Mouse (Mus musculus): ENCODE measurements around the gene Myoz2. TPM values are rescaled to one million over a fixed set of nuclear protein-coding genes. Genes with fewer than 3 reads are reported as not detected.

Myoz2 gene
- polyA plus RNA-seq, 1 experiment from 2014 or later, result 0.09 TPM

DNA sequence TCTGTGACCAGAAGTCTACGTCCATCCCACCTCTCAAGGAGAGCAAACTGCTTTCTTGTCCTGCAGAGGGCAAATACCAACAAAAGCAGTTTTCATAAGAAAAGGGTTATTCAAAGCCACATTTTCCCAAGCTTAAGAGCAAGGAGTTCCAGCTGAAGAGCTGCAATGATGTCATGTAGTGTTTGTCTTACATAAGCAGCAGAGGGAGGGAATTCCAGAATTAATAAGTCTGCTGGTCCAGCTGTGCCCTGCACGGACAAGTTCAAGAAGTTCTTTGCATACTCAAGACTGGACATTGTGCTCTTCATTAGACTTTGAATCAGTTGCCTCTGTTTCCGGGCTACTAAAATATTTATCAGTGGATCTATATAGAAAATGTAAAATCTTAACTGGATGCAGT lies 33.8 kb downstream of the Myoz2 start:
- Histone ChIP-seq H3K9ac (ENCODE audit: low read depth, low read length) (no peak overlapping the region), H3K27ac (ENCODE audit: low read depth, low read length) (no peak overlapping the region), H3K4me3 (ENCODE audit: low read depth, low read length) (no peak overlapping the region), H3K36me3 (ENCODE audit: control insufficient read depth, insufficient read depth) (no peaks in the 10 kb centered on the region), H3K4me2 (replicated peaks; ENCODE audit: low read depth) (no peak overlapping the region), H3K9me3 (ENCODE audit: control insufficient read depth) (no peaks in the 10 kb centered on the region), H3K27me3 (replicated peaks; ENCODE audit: control insufficient read depth, insufficient read depth, low read length) (no peaks in the 10 kb centered on the region), H3K4me1 (replicated peaks; ENCODE audit: control insufficient read depth, insufficient read depth, low read length) (no peaks in the 10 kb centered on the region)
- 64% methylated on average over 3 of the region's 3 CpGs for WGBS
- no peak for ATAC-seq
- TF ChIP-seq CTCF (IDR thresholded peaks at IDR 0.05; ENCODE audit: low read depth), result no peak

DNA sequence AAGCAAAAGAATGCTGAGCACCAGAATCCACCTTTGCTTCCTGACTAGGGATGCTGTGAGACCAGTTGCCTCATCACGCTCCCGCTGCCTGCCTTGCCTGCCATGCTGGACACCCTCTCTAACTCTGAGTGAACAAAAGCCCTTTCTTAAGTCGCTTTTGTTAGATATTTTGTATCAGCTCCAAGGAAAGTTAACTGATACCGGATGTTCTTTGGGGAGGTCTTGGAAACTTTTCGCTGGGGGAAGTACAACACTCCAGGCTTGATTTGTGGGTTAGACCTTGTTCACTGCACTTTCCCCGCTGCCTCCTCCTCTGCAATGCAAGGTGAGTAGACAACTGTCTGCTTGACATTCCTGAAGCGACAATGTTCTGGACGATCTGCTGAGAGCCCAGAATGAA lies 36.3 kb downstream of the Myoz2 start:
- Histone ChIP-seq H3K36me3 (ENCODE audit: control insufficient read depth, insufficient read depth) (no peaks in the 10 kb centered on the region), H3K9ac (ENCODE audit: low read depth, low read length) (no peak overlapping the region), H3K4me2 (replicated peaks; ENCODE audit: low read depth) (no peak overlapping the region), H3K4me3 (ENCODE audit: low read depth, low read length) (no peak overlapping the region), H3K4me1 (replicated peaks; ENCODE audit: control insufficient read depth, insufficient read depth, low read length) (no peaks in the 10 kb centered on the region), H3K27me3 (replicated peaks; ENCODE audit: control insufficient read depth, insufficient read depth, low read length) (no peaks in the 10 kb centered on the region), H3K27ac (ENCODE audit: low read depth, low read length) (no peak overlapping the region), H3K9me3 (ENCODE audit: control insufficient read depth) (0 out of 2 replicates have a peak, but pooled peaks cover 3% of the 10 kb centered on the region)
- ATAC-seq, result no peak
- TF ChIP-seq CTCF (IDR thresholded peaks at IDR 0.05; ENCODE audit: low read depth), result no peak
- WGBS, result 83% methylated on average over 8 of the region's 8 CpGs

DNA sequence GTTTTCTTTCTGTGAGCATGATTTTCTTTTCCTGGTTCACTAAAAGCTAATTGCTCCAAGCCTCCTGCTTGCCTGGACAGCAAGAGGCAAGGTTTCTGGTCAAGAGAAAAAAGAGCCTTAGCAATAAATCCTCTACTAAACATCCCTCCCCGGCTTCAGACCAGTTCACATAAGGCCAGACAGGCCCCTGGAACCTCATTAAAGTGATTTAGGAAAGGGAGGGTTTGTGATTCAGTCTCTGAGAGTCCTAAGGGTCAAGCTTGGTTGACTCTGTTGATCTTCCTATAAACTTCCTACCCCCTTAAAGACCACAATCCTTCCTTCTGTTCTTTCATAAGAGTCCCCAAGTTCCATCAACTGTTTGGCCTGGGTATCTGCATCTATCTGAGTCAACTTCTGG lies 37.8 kb downstream of the Myoz2 start:
- TF ChIP-seq CTCF (IDR thresholded peaks at IDR 0.05; ENCODE audit: low read depth), result no peak
- no peak for ATAC-seq
- Histone ChIP-seq H3K4me2 (replicated peaks; ENCODE audit: low read depth) (no peak overlapping the region), H3K27ac (ENCODE audit: low read depth, low read length) (no peak overlapping the region), H3K4me3 (ENCODE audit: low read depth, low read length) (no peak overlapping the region), H3K4me1 (replicated peaks; ENCODE audit: control insufficient read depth, insufficient read depth, low read length) (no peaks in the 10 kb centered on the region), H3K27me3 (replicated peaks; ENCODE audit: control insufficient read depth, insufficient read depth, low read length) (no peaks in the 10 kb centered on the region), H3K9ac (ENCODE audit: low read depth, low read length) (no peak overlapping the region), H3K9me3 (ENCODE audit: control insufficient read depth) (0 out of 2 replicates have a peak, but pooled peaks cover 3% of the 10 kb centered on the region), H3K36me3 (ENCODE audit: control insufficient read depth, insufficient read depth) (no peaks in the 10 kb centered on the region)
- 68% methylated on average over 1 of the region's 1 CpGs for WGBS

DNA sequence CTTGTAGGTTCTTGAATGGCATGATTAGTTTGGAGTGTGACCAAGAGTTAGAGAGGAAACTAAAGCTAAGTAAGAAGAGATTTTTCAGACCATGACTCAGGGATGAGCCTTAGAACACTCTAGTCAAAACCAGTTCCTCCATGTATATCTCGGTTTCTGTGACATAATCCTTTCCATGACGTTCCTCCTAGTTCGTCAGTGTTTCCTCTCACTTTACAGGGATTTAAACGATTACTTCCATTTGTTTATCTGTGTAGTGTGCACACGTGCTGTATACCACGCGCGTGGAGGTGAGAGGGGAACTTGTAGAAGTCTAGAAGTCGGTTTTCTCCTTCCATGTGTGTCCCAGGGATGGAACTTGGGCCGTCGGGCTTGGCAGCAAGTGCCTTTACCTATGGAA lies 47.9 kb downstream of the Myoz2 start:
- H3K9ac ChIP-seq (ENCODE audit: low read depth, low read length), result no peak overlapping the region
- ATAC-seq, result no peak
- peaks cover 11% of the 10 kb centered on the region; the same call in 1 of the 2 replicates for H3K4me1 ChIP-seq (replicated peaks; ENCODE audit: control insufficient read depth, insufficient read depth, low read length)
- no peak for TF ChIP-seq CTCF (IDR thresholded peaks at IDR 0.05; ENCODE audit: low read depth)
- no peaks in the 10 kb centered on the region for H3K36me3 ChIP-seq (ENCODE audit: control insufficient read depth, insufficient read depth)
- H3K27me3 ChIP-seq (replicated peaks; ENCODE audit: control insufficient read depth, insufficient read depth, low read length), result no peaks in the 10 kb centered on the region
- 79% methylated on average over 11 of the region's 11 CpGs for WGBS
- no peak overlapping the region for H3K4me2 ChIP-seq (replicated peaks; ENCODE audit: low read depth)
- no peak overlapping the region for H3K27ac ChIP-seq (ENCODE audit: low read depth, low read length)
- no peak overlapping the region for H3K4me3 ChIP-seq (ENCODE audit: low read depth, low read length)
- no peaks in the 10 kb centered on the region for H3K9me3 ChIP-seq (ENCODE audit: control insufficient read depth)

DNA sequence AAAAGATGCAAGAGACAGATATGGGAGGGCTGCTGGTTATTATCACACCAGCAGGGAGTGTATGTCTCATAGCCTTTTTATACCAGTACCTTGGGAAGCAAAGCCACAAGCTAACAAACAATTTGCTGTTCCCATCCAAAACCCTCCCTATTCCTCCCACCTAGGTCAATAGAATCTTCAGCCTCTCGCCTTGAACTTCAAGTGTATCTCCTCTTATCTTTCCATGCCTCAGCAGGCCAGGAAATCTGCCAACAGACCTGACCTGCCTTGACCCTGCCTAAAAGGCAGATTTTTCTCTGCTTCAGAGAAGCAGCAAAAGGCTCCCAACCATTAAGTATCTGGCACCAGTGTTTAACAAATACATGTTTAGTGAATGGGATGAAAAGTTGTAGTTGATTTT lies 48.4 kb downstream of the Myoz2 start:
- 22% methylated on average over 1 of the region's 1 CpGs for WGBS
- 0 out of 2 replicates have a peak, but pooled peaks have one; percentile 13 for TF ChIP-seq CTCF (IDR thresholded peaks at IDR 0.05; ENCODE audit: low read depth)
- Histone ChIP-seq H3K4me1 (replicated peaks; ENCODE audit: control insufficient read depth, insufficient read depth, low read length) (peaks cover 11% of the 10 kb centered on the region; the same call in 1 of the 2 replicates), H3K9me3 (ENCODE audit: control insufficient read depth) (no peaks in the 10 kb centered on the region), H3K27me3 (replicated peaks; ENCODE audit: control insufficient read depth, insufficient read depth, low read length) (no peaks in the 10 kb centered on the region), H3K4me2 (replicated peaks; ENCODE audit: low read depth) (no peak overlapping the region; the same call in 1 of the 2 replicates), H3K9ac (ENCODE audit: low read depth, low read length) (no peak overlapping the region), H3K4me3 (ENCODE audit: low read depth, low read length) (no peak overlapping the region), H3K27ac (ENCODE audit: low read depth, low read length) (no peak overlapping the region), H3K36me3 (ENCODE audit: control insufficient read depth, insufficient read depth) (no peaks in the 10 kb centered on the region)
- no peak for ATAC-seq

DNA sequence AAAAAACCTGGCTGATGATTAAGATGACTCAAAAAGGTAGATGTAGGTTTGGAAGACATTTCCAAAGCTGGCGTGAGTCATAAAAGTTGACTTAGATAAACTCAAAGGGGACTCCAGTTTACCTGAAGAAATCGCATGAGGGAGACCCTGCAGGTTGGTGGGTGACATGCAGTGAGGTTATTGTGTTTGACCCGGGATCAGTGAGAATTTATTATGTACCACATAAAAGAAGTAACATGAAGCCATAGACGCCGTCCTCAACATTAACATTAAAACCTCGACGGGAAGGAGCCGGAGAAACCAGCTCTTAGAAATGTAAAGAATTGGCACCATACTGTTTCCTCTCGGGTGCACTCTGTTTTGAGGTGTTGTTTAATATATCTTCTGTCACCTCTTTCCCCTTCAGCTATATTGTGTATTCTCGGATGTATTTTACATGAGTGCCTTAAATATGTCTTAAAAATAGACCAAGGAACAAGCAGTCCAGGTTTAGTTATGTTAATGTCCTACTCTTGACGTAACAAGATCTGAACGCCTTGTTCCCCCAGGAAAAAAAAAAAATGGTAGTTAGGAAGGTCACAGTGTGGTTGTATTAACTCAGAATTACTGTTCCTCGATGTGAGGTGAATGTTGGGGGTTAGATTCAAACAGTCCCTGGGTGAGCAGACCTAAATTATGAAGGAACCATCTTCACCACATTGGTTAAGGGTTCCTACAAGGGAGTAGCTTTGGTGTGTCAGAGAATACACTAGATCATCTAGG lies 49.5 kb downstream of the Myoz2 start:
- ATAC-seq, result no peak
- no peak overlapping the region for H3K27ac ChIP-seq (ENCODE audit: low read depth, low read length)
- no peaks in the 10 kb centered on the region for H3K27me3 ChIP-seq (replicated peaks; ENCODE audit: control insufficient read depth, insufficient read depth, low read length)
- WGBS, result 20% methylated on average over 13 of the region's 13 CpGs
- peak overlapping the region; percentile 90 for H3K9ac ChIP-seq (ENCODE audit: low read depth, low read length)
- no peaks in the 10 kb centered on the region for H3K9me3 ChIP-seq (ENCODE audit: control insufficient read depth)
- peak overlapping the region; percentile 83 for H3K4me2 ChIP-seq (replicated peaks; ENCODE audit: low read depth)
- no peaks in the 10 kb centered on the region for H3K36me3 ChIP-seq (ENCODE audit: control insufficient read depth, insufficient read depth)
- H3K4me1 ChIP-seq (replicated peaks; ENCODE audit: control insufficient read depth, insufficient read depth, low read length), result peaks cover 11% of the 10 kb centered on the region; the same call in 1 of the 2 replicates
- TF ChIP-seq CTCF (IDR thresholded peaks at IDR 0.05; ENCODE audit: low read depth), result no peak
- peak overlapping the region; percentile 85 for H3K4me3 ChIP-seq (ENCODE audit: low read depth, low read length)
